Mouse (Mus musculus) Patski (cell line): ENCODE measurements at regions not wholly inside any gene's neighbourhood (a gene's known extent, or its start where the extent isn't known, plus 50 kb on each side); places are given as distances from the start of the nearest gene placed in this dataset.
A peak's percentile ranks its signal among the peaks of the same experiment; 100 is the strongest.

ENCODE experiments used
- ATAC-seq: fragments of 100-300 bp; one replicate; pipeline ENCODE4 v1.8.0; 2021
- CTCF ChIA-PET: fragments of 350-600 bp; sonication (Branson Sonifier 250); formaldehyde crosslinking; loops from one replicate; lab custom pipeline; 2022; ENCODE audit warnings: inconsistent platforms; lab: Charles Lee
- POLR2A ChIA-PET: fragments of 350-600 bp; sonication (Branson Sonifier 250); formaldehyde crosslinking; loops from one replicate; lab custom pipeline; 2022; ENCODE audit warnings: antibody characterized with exemption, inconsistent platforms; lab: Charles Lee
- DNase-seq: peaks from one replicate; pipeline ENCODE4 v3.0.0-alpha.2; 2011; ENCODE audit warnings: low read depth, low spot score
- H3K27me3 ChIP-seq: fragments of 371-371 bp; one replicate; pipeline ENCODE4 v1.5.1; 2021
- CTCF ChIP-seq: fragments of 100-300 bp; IDR thresholded peaks from one replicate; pipeline ENCODE4 v1.5.1; 2021
- in situ Hi-C: fragments of 300-500 bp; cut with MboI; formaldehyde crosslinking; loops from 3 replicates; pipeline ENCODE4 v1.11.1; 2018; ENCODE audit warnings: low pct_unique_long_range_greater_than_20kb, mixed read lengths

DNA sequence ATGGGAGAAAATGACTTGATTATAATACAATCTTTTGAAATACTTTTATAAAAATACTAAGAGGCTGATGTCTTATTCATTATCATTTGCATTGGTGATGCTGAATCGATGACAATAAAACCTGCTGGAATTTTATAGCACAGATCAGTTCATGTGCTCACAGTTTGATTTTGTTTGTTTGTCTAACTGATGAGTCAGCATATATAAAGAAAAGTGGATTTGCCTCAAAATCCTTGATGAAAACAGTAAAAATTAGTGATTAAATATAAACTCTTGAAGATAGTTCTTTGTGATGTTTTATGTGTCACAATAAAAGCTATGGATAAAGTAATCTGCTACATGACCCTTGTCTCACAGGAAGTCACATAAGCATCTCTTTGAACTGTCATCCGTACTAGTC is 210.9 kb downstream of the Psat1 start:
- in situ Hi-C loops = no loop called here
- H3K27me3 ChIP-seq = peaks cover 65% of the 10 kb centered on the region
- no peak for TF ChIP-seq CTCF
- ChIA-PET POLR2A (no interaction called here), CTCF (no interaction called here)
- ATAC-seq (no peak), DNase-seq (no peak)

DNA sequence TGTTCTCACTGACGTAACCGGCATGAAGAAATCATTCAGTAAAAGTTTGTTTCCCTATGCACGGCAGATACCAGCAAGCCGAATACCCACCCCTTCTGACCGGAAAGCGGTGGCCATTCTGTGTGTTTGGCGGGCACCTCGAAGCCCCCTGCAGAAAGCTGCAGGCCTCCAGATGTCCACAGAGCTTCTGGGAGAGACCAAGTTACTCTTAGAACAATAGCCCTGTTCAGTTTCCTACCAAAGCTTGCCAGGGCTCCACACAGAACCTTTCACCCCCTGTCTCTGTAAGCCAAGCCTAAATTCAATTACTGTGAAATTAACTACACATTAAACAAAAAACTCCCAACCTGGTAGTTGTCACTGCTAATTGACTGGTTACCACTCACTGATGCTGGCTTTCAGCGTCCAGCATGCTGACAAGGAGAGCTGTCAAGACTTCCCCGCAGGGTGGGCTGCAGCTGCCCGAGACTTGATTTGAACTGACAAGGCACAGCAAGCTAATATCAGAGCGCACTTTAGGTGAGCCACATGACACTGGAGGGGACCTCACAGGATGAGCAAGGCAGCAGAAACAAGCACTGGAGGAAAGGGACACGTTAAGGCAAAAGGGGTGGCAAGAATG is 220.2 kb downstream of the Psat1 start:
- DNase-seq (no peak), ATAC-seq (no peak)
- ChIA-PET CTCF (no interaction called here), POLR2A (interaction anchor here (0.7 kb wide), 1 partner anchor 64 kb away, joined by 3 read pairs; no protein-coding TSS in a partner anchor)
- no peak for TF ChIP-seq CTCF
- peaks cover 62% of the 10 kb centered on the region for H3K27me3 ChIP-seq
- in situ Hi-C loops = no loop called here

DNA sequence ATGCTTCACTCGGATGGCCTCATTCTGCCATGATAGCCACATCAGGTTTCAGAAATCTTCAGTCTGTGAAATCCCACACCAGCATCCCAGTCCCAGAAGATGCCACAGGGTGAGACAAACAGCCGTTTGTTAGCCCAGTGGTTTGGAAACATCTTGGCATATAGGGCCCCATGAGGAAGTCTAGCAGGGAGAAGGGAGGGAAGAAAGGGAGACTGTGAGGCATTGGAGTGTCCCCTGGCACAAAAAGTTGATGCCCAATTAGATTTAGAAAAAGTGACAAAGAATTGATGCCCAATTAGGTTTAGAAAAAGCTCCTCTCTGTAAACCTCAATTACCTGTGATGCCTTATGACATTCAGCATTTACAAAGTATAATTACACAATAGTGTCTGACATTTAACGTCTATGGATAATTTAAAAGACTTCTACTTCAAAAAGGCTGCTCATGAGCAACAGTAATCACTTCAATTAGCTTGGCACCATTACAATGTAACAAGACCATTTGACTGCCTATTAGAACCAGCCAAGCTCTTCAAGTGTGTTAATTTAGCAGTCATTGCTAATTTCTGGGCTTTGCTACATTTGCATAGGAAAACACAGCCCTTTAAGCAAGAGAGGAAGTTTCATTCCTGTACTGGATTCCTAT is 254.6 kb downstream of the Psat1 start:
- no peak for DNase-seq
- POLR2A ChIA-PET = no interaction called here
- in situ Hi-C loops = no loop called here

DNA sequence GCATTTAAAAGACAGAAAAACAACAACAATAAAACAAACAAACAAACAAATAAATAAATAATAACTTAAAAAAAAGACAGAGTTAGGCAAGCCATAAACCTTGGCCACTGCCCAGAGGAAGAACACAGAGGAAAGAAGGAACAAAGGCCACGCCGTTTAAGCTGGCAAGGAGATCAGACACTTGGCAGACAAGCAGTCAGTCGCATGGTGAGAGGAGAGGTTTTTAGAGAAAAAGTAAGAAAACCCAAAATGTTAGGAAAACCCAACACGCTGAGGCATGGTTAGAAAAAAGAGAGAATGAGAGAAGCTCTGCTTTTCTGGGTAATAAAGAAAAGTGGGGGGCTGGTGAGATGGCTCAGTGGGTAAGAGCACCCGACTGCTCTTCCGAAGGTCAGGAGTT is 277.1 kb downstream of the Psat1 start:
- no peak for TF ChIP-seq CTCF
- peaks cover 21% of the 10 kb centered on the region for H3K27me3 ChIP-seq
- in situ Hi-C loops = loop anchor here (25.0 kb wide), 1 partner anchor 292 kb away; no protein-coding TSS in a partner anchor
- no peak for DNase-seq
- ChIA-PET POLR2A (no interaction called here), CTCF (interaction anchor here (1.1 kb wide), 1 partner anchor 9 kb away, joined by 3 read pairs; no protein-coding TSS in a partner anchor)
- no peak for ATAC-seq

More for the DNA sequence above, 254.6 kb downstream of the Psat1 start:
- CTCF ChIA-PET = no interaction called here
- TF ChIP-seq CTCF = no peak
- ATAC-seq = no peak
- peaks cover 71% of the 10 kb centered on the region for H3K27me3 ChIP-seq

DNA sequence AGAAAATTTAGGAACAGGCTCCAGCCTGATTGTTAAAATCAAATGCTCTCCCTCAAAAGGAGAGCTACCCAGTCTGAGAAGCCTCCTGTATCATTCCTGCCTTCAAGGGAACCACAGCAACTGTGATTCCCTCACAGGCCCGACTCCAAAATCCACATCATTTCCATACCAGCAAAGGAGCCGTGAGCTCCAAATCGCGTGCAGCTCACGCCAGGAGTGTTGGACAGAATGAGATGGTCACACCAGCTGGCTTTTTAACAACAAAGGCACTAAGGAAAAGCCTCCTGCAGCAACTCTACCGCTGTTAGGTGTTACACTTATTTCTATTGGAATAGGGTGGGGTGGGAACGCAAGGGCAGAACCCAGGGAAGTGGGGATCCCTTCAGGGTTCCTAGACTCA is 277.6 kb downstream of the Psat1 start:
- H3K27me3 ChIP-seq = peaks cover 20% of the 10 kb centered on the region
- DNase-seq = no peak
- in situ Hi-C loops = loop anchor here (25.0 kb wide), 1 partner anchor 293 kb away; no protein-coding TSS in a partner anchor
- CTCF ChIA-PET = interaction anchor here (0.7 to 1.1 kb wide), 2 partner anchors 10 to 25 kb away, joined by 3 read pairs; no protein-coding TSS in a partner anchor
- TF ChIP-seq CTCF = no peak
- ATAC-seq = no peak
- POLR2A ChIA-PET = no interaction called here

DNA sequence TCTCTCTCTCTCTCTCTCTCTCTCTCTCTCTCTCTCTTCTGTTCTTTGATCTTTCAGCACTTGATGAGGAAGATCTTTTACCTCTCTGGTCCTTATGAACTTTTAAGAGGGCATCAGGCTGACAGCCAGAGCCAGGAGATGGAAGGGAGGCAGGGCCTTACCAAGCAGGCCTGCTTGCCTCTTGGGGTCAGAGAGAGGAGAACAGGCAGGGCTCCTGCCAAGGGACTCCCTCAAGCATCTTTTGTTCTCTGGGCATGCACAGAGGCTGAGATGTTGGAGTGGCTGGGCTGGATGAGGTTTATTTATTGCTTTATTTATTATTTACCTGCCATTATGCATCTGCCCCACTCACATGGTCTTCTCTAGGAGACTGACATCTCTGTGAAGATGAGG is 278.5 kb downstream of the Psat1 start:
- ATAC-seq = no peak
- POLR2A ChIA-PET = no interaction called here
- H3K27me3 ChIP-seq = peaks cover 20% of the 10 kb centered on the region
- no peak for DNase-seq
- CTCF ChIA-PET = interaction anchor here (1.0 kb wide), 1 partner anchor 17 kb away, joined by 3 read pairs; no protein-coding TSS in a partner anchor
- in situ Hi-C loops = loop anchor here (25.0 kb wide), 1 partner anchor 294 kb away; no protein-coding TSS in a partner anchor
- TF ChIP-seq CTCF = no peak

DNA sequence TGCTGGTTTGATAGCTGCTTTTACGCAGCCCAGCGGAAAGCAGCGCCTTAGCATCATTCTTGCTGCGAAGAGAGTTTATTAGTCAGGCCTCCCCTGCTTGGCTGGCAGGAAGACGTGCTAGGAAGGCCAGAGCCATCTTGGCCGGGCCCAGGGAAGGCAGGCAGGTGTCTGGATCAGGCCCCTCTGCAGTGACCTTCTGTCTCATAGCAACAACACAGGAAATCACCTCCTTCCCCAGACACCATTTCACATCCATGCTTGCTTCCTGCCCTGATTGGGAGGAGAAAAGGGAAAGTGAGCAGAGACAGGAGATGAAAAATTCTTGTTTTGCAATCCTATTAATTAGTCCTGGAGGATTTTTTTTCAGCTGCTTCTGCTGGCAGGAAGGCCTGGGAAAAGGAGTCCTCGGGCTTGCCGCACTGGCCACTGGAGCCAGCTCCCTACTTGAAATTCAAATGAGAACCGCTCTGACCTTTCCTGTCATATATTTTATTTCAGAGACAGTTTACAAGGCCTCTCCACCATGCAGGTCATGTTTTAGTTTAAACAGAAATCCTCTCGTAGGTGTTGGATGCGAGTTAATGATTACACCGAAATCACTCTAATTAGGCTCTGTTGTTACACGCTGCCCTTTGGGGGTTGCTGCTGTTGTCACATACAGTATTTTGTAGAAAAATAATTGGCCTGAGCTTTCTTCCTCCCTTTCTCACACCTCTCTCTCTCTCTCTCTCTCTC is 279.1 kb downstream of the Psat1 start:
- H3K27me3 ChIP-seq = peaks cover 22% of the 10 kb centered on the region
- no peak for TF ChIP-seq CTCF
- ChIA-PET CTCF (interaction anchor here (0.9 to 1.2 kb wide), 3 partner anchors 17 to 19 kb away, joined by 3 to 5 read pairs (median 3); no protein-coding TSS in a partner anchor), POLR2A (no interaction called here)
- in situ Hi-C loops = loop anchor here (25.0 kb wide), 1 partner anchor 294 kb away; no protein-coding TSS in a partner anchor
- DNase-seq (no peak), ATAC-seq (peak; percentile 36)

DNA sequence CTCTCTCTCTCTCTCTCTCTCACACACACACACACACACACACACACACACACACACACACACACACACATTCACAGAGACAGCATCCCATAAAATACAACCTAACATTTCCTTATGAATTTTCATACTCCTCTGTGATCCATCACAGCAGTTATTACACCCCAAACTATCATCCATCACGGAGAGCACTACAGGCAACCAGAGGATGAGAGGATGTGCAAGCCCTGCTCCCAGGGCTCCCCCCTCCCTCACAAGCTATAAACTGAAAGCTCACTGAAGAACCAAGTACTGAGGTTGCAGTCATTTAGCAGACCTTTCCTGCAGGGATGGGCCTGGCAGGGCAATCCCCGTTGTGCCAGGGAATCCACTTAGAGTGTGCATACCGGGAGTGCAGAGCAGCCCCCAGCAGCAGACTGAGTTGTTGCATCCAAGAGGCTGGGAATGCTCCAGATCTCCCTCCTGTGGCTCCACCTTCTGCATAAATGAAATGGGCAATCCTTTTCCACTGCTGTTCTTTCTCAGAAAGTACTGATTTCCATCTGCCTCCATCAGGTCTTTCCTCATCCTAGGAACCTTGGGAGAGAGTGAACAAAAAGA is 283.4 kb downstream of the Psat1 start:
- H3K27me3 ChIP-seq = peaks cover 48% of the 10 kb centered on the region
- in situ Hi-C loops = loop anchor here (25.0 kb wide), 1 partner anchor 299 kb away; no protein-coding TSS in a partner anchor
- ATAC-seq = no peak
- ChIA-PET CTCF (interaction anchor here (1.9 kb wide), 1 partner anchor 12 kb away, joined by 7 read pairs; no protein-coding TSS in a partner anchor), POLR2A (no interaction called here)
- no peak for DNase-seq
- TF ChIP-seq CTCF = no peak

DNA sequence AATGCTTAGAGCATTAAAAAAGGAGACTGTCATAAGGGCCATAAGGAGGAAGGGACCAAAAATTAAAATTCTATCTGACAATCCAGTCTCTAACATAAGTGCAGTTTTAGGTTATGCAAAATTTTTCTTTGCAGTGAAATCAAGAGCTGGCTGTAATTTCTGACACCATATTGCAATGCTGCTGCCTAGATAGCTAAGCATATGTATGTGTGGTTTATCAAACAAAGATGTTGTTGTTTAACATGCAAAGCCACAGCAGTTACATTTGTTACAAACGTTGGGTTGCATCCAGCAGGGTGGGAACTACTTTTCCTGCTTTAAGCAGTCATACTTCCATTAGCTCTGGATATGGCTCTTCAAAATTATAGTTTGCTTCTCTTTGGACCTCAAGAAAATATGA is 288.5 kb downstream of the Psat1 start:
- ATAC-seq = no peak
- ChIA-PET POLR2A (no interaction called here), CTCF (no interaction called here)
- in situ Hi-C loops = loop anchor here (25.0 kb wide), 1 partner anchor 304 kb away; no protein-coding TSS in a partner anchor
- DNase-seq = no peak
- H3K27me3 ChIP-seq = peaks cover 76% of the 10 kb centered on the region
- no peak for TF ChIP-seq CTCF

DNA sequence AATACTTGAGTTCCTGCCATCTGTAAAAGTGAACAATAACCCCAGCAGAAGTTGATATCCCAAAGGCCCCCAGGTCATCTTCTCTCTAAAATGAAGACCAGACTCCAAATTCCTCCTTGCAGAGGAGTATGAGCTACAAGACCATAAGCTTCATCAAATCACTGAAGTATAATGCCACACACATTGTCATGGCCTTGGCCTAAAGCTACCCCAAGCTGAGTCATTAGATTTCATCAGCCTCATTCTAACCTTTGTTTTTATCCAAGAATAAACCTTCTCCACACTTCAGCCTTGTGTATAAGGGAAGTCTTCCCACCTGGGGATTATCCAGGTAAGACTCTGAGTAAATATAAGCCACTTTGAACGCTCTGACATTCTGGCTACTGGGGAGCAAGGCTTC is 289.3 kb downstream of the Psat1 start:
- no peak for DNase-seq
- in situ Hi-C loops = loop anchor here (25.0 kb wide), 1 partner anchor 304 kb away; no protein-coding TSS in a partner anchor
- CTCF ChIA-PET = no interaction called here
- no peak for ATAC-seq
- H3K27me3 ChIP-seq = peaks cover 72% of the 10 kb centered on the region
- POLR2A ChIA-PET = no interaction called here
- no peak for TF ChIP-seq CTCF
